Mouse (Mus musculus): ENCODE data around the gene Cilp.

DNA sequence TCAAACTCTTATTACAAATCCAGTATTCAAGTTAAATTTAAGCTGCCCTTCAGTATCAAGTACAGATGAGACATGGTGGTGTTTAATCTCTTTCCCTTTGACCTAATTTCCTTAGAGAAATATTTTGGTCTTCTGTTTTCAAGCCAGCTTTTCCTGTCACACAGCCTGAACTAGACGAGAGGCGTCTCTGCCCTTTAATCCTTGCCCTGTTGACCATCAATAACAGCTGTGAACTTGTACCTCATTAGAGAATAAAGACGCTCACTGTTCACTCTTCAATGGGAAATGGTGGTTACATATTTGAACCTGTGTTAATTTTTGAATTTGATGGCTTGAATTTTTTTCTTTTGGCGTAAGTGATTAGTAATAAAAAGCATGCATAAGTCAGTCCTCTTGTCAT is 39.3 kb downstream of the Cilp start:
- TF ChIP-seq E2F4 (IDR thresholded peaks at IDR 0.05; ENCODE audit: insufficient read depth) = no peak
- no peak for TF ChIP-seq TCF12 (IDR thresholded peaks at IDR 0.05; ENCODE audit: insufficient read depth, poor library complexity, severe bottlenecking)
- no peak for TF ChIP-seq POLR2A (IDR thresholded peaks at IDR 0.05; ENCODE audit: insufficient read length, low read depth)
- no peak for TF ChIP-seq USF1 (IDR thresholded peaks at IDR 0.05; ENCODE audit: low read depth)
- no peak for TF ChIP-seq SRF (IDR thresholded peaks at IDR 0.05; ENCODE audit: control insufficient read depth, insufficient read length, low read depth)
- no peak for TF ChIP-seq POLR2AphosphoS2 (IDR thresholded peaks at IDR 0.05; ENCODE audit: insufficient read length, low read depth)
- no peak for TF ChIP-seq MYOG (IDR thresholded peaks at IDR 0.05; ENCODE audit: control insufficient read depth in 1 of 3, insufficient read depth in 1 of 3, insufficient read length in 2 of 3, low read depth in 2 of 3)

All from myocyte (in vitro differentiated cells).